ENCODE assay signal across 8 mouse cellular contexts in genomic region chr15:99099139-99099556, GRCm38 (mm10). TPM values are rescaled to one million over a fixed set of nuclear protein-coding genes. Genes with fewer than 3 reads are reported as not detected.
DNase-seq lines count a peak whose midpoint lies in the region; ATAC-seq and TF ChIP-seq lines count a peak whose summit lies in the region.

No protein-coding gene starts in this region.

- no peaks in the 10 kb centered on the region for H3K36me3 ChIP-seq in neural tube, embryonic 15.5 days

- no peaks in the 10 kb centered on the region for H3K9me3 ChIP-seq in neural tube, embryonic 15.5 days (replicated peaks)

- H3K4me2 ChIP-seq in neural tube, embryonic 15.5 days = peak overlapping the region; percentile 83

- peak; percentile 31 to 66 for DNase-seq in right cerebral cortex, postnatal 10 days (ENCODE audit: low spot score in 2 of 2)
- DNase-seq in right cerebral cortex, adult 18-20 months = no peak
- DNase-seq in gastrocnemius, postnatal 14 days = peak; percentile 66
- DNase-seq in kidney, adult 18-20 months = peak; percentile 84
- peak; percentile 77 to 82 for DNase-seq in lung, adult 18-20 months

- intact Hi-C loops in gastrocnemius, postnatal 14 days (cut with DNase I; ENCODE audit: low total_unique reads) = no loop called here

- WGBS in bone marrow, adult 2 months = 3% methylated on average over 15 of the region's 15 CpGs
- WGBS in neural tube, embryonic 15.5 days = 2% methylated on average over 15 of the region's 15 CpGs

- H3K4me3 ChIP-seq in bone marrow, adult 2 months (replicated peaks; ENCODE audit: control insufficient read depth, low read depth, low read length) = no peak overlapping the region
- H3K4me3 ChIP-seq in neural tube, embryonic 15.5 days (replicated peaks) = 0 out of 2 replicates have a peak overlapping the region, but pooled peaks have one; percentile 1

- H3K9ac ChIP-seq in neural tube, embryonic 15.5 days (replicated peaks) = no peak overlapping the region

- no peak for ATAC-seq in neural tube, embryonic 15.5 days (ENCODE audit: low FRiP score)
- ATAC-seq in inflammation-experienced regulatory T-cells, adult 6 months = no peak

- TF ChIP-seq CTCF in bone marrow, adult 2 months (IDR thresholded peaks at IDR 0.05; ENCODE audit: control insufficient read depth, insufficient read depth, low read length) = peak; percentile 61

- H3K4me1 ChIP-seq in bone marrow, adult 2 months (ENCODE audit: control insufficient read depth, insufficient read depth, low read length) = no peaks in the 10 kb centered on the region
- H3K4me1 ChIP-seq in neural tube, embryonic 15.5 days = peaks cover 45% of the 10 kb centered on the region

- TF ChIP-seq POLR2A in bone marrow, adult 2 months (IDR thresholded peaks at IDR 0.05; ENCODE audit: borderline replicate concordance, control insufficient read depth, low read depth, low read length) = no peak

- no peak overlapping the region for H3K27ac ChIP-seq in bone marrow, adult 2 months (ENCODE audit: control insufficient read depth, insufficient read depth, low read depth, low read length, poor library complexity)
- no peak overlapping the region for H3K27ac ChIP-seq in neural tube, embryonic 15.5 days (replicated peaks)

- peaks cover 69% of the 10 kb centered on the region for H3K27me3 ChIP-seq in neural tube, embryonic 15.5 days (replicated peaks)

RNA-seq across cellular contexts. Expression of gene Dnajc22, which starts 6.2 kb away (rescaled TPM):
- 1.6 TPM in 1 of 2 replicates, not detected in the other for polyA plus RNA-seq in bone marrow, adult 2 months (2011; ENCODE audit: insufficient read depth, insufficient read length, low replicate concordance, missing spikeins)
- under 1 TPM in 1 of 2 experiments, not detected in 1; 0.12 TPM for total RNA-seq in gastrocnemius, postnatal 14 days (2021)
- 0.47 and 2.3 TPM in 2 replicates for polyA plus RNA-seq in neural tube, embryonic 15.5 days (2015; fragmentation: Nextera tagmentation; extraction: Ambion mirVana)
- not detected for polyA plus RNA-seq in inflammation-experienced regulatory T-cells, adult 6 months (2017; shearing (Covaris generic))

RNA-seq across cellular contexts. Expression of gene C1ql4, which starts 11.5 kb away (rescaled TPM):
- 0.66 and 2.4 TPM in 2 replicates for polyA plus RNA-seq in bone marrow, adult 2 months (2011; ENCODE audit: insufficient read depth, insufficient read length, low replicate concordance, missing spikeins)
- total RNA-seq in gastrocnemius, postnatal 14 days (2021) = not detected
- polyA plus RNA-seq in neural tube, embryonic 15.5 days (2015; fragmentation: Nextera tagmentation; extraction: Ambion mirVana) = 2.4 and 3.6 TPM in 2 replicates
- not detected for polyA plus RNA-seq in inflammation-experienced regulatory T-cells, adult 6 months (2017; shearing (Covaris generic))

RNA-seq across cellular contexts. Expression of gene Troap, which starts 24.8 kb away (rescaled TPM):
- polyA plus RNA-seq in bone marrow, adult 2 months (2011; ENCODE audit: insufficient read depth, insufficient read length, low replicate concordance, missing spikeins) = 94.5 and 103 TPM in 2 replicates
- total RNA-seq in gastrocnemius, postnatal 14 days (2021) = 1 to 10 TPM; 1.4 to 1.8 TPM
- 4.6 and 10.3 TPM in 2 replicates for polyA plus RNA-seq in neural tube, embryonic 15.5 days (2015; fragmentation: Nextera tagmentation; extraction: Ambion mirVana)
- polyA plus RNA-seq in inflammation-experienced regulatory T-cells, adult 6 months (2017; shearing (Covaris generic)) = 1 to 10 TPM in 2 of 3 experiments, under 1 TPM in 1; 0.92 to 9.3 (median 1.1) TPM

RNA-seq across cellular contexts. Expression of gene Spats2, which starts 26.6 kb away (rescaled TPM):
- polyA plus RNA-seq in bone marrow, adult 2 months (2011; ENCODE audit: insufficient read depth, insufficient read length, low replicate concordance, missing spikeins) = 0.52 and 2.5 TPM in 2 replicates
- 1 to 10 TPM; 7.1 to 8.7 TPM for total RNA-seq in gastrocnemius, postnatal 14 days (2021)
- 28.9 and 35.4 TPM in 2 replicates for polyA plus RNA-seq in neural tube, embryonic 15.5 days (2015; fragmentation: Nextera tagmentation; extraction: Ambion mirVana)
- polyA plus RNA-seq in inflammation-experienced regulatory T-cells, adult 6 months (2017; shearing (Covaris generic)) = under 1 TPM in 1 of 3 experiments, not detected in 2; 0.17 TPM

RNA-seq across cellular contexts. Expression of gene Prph, which starts 44.2 kb away (rescaled TPM):
- not detected in 2 replicates for polyA plus RNA-seq in bone marrow, adult 2 months (2011; ENCODE audit: insufficient read depth, insufficient read length, low replicate concordance, missing spikeins)
- 1 to 10 TPM; 1.2 to 1.4 TPM for total RNA-seq in gastrocnemius, postnatal 14 days (2021)
- 185 and 209 TPM in 2 replicates for polyA plus RNA-seq in neural tube, embryonic 15.5 days (2015; fragmentation: Nextera tagmentation; extraction: Ambion mirVana)
- polyA plus RNA-seq in inflammation-experienced regulatory T-cells, adult 6 months (2017; shearing (Covaris generic)) = not detected
